Mouse (Mus musculus) stomach, embryonic 16.5 days (tissue): Measurements from ENCODE around the gene A730061H03Rik. TPM values are rescaled to one million over a fixed set of nuclear protein-coding genes. Genes with fewer than 3 reads are reported as not detected.

Source experiments
- ATAC-seq: fragments of 200-750 bp; cut with Nextera tagmentation; 2 replicates; pipeline ENCODE4 v1.8.0; 2017; ENCODE audit warnings: moderate number of reproducible peaks, moderate TSS enrichment; ENCODE audit not compliant: insufficient read depth, low FRiP score
- H3K27ac ChIP-seq: fragments of 300-500 bp; sonication (generic); 2 replicates; pipeline ENCODE4 v1.5.1; 2014; ENCODE audit warnings: low read length
- H3K27me3 ChIP-seq: fragments of 300-500 bp; sonication (generic); 2 replicates; pipeline ENCODE4 v1.6.1; 2014; ENCODE audit warnings: low read length, control low read depth, mixed read lengths; ENCODE audit not compliant: control insufficient read depth, insufficient read depth
- H3K36me3 ChIP-seq: fragments of 300-500 bp; sonication (generic); 2 replicates; pipeline ENCODE4 v1.6.1; 2014; ENCODE audit warnings: low read length; ENCODE audit not compliant: control insufficient read depth, insufficient read depth
- H3K4me1 ChIP-seq: fragments of 300-500 bp; sonication (generic); 2 replicates; pipeline ENCODE4 v1.6.1; 2014; ENCODE audit warnings: low read length, control low read depth, mixed read lengths; ENCODE audit not compliant: control insufficient read depth, insufficient read depth
- H3K4me2 ChIP-seq: fragments of 300-500 bp; sonication (generic); 2 replicates; pipeline ENCODE4 v1.6.1; 2014; ENCODE audit warnings: low read depth, low read length, mixed read lengths
- H3K4me3 ChIP-seq: fragments of 300-500 bp; sonication (generic); replicated peaks from 2 replicates; pipeline ENCODE4 v1.5.1; 2014; ENCODE audit warnings: mild to moderate bottlenecking, low read length
- H3K9ac ChIP-seq: fragments of 300-500 bp; sonication (generic); 2 replicates; pipeline ENCODE4 v1.6.1; 2014; ENCODE audit warnings: low read length
- H3K9me3 ChIP-seq: fragments of 300-500 bp; sonication (generic); replicated peaks from 2 replicates; pipeline ENCODE4 v1.6.1; 2016; ENCODE audit warnings: low read length, control low read depth; ENCODE audit not compliant: control insufficient read depth
- WGBS: fragments of 180-500 bp; shearing (Covaris S2); extraction: QIAGEN DNeasy Blood & Tissue Kit; methylation state at CpG from one replicate; pipeline ENCODE4 v1.1.7; 2014; 5-methylcytosine and 5-hydroxymethylcytosine counted together
- polyA plus RNA-seq: library from polyadenylated mRNA; unstranded; fragments of >200 nt; fragmentation: Nextera tagmentation; extraction: Ambion mirVana; gene quantifications from 2 replicates; pipeline ENCODE4 v1.2.1, GENCODE M21; 2015

The A730061H03Rik gene
- polyA plus RNA-seq, result 0.89 and 1.2 TPM in 2 replicates

GRCm38 (mm10) chr14:55560202-55561073 lies at the start of gene A730061H03Rik:
A730061H03Rik (minus strand) TSS chr14:55560406.
- no peaks in the 10 kb centered on the region for H3K9me3 ChIP-seq
- under 1% methylated on average over 51 of the region's 51 CpGs for WGBS
- peak; percentile 95 for ATAC-seq

DNA sequence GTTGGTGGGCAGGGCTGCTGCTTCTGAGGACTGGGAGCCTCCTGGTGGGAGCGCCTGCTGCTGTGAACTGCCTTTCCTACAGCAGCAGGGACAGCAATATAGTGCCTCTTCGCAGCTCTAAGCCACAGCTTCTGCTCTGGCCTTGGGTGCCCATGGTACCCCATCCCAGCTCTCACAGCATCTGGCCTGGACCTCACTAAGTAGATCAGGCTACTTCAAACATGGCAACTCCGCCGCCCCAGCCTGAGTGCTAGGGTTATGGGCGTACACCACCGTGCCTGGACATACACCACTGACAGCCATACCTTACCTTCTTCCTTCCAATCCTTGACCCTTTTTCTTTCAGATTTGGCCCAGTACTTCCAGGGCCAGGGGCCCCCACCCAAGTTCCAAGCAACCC lies 48.1 kb upstream of the A730061H03Rik start:
- 96% methylated on average over 6 of the region's 6 CpGs for WGBS
- Histone ChIP-seq H3K4me2 (no peak overlapping the region), H3K36me3 (peaks cover 14% of the 10 kb centered on the region; the same call in 1 of the 2 replicates), H3K27me3 (no peaks in the 10 kb centered on the region), H3K27ac (no peak overlapping the region), H3K4me1 (peaks cover 12% of the 10 kb centered on the region; the same call in 1 of the 2 replicates), H3K4me3 (no peak overlapping the region), H3K9ac (no peak overlapping the region), H3K9me3 (no peaks in the 10 kb centered on the region)
- ATAC-seq, result no peak

More at GRCm38 (mm10) chr14:55560202-55561073, at the start of gene A730061H03Rik:
- H3K4me1 ChIP-seq, result peaks cover 19% of the 10 kb centered on the region
- peak within 1 kb of the TSS; percentile 64 for H3K4me3 ChIP-seq
- no peaks in the 10 kb centered on the region for H3K27me3 ChIP-seq
- peak within 1 kb of the TSS; percentile 86 for H3K4me2 ChIP-seq
- H3K9ac ChIP-seq, result peak within 1 kb of the TSS; percentile 80
- peaks cover 3% of the 10 kb centered on the region; the same call in 1 of the 2 replicates for H3K36me3 ChIP-seq
- peak within 1 kb of the TSS; percentile 97 for H3K27ac ChIP-seq

GRCm38 (mm10) chr14:55605743-55606459 lies 45.7 kb upstream of the A730061H03Rik start:
- Histone ChIP-seq H3K9ac (no peak overlapping the region), H3K9me3 (no peaks in the 10 kb centered on the region), H3K4me2 (no peak overlapping the region), H3K36me3 (peaks cover 14% of the 10 kb centered on the region; the same call in 1 of the 2 replicates), H3K4me3 (no peak overlapping the region), H3K27ac (no peak overlapping the region), H3K27me3 (no peaks in the 10 kb centered on the region), H3K4me1 (peaks cover 13% of the 10 kb centered on the region; the same call in 1 of the 2 replicates)
- 90% methylated on average over 16 of the region's 16 CpGs for whole genome bisulfite sequencing
- no peak for ATAC-seq

DNA sequence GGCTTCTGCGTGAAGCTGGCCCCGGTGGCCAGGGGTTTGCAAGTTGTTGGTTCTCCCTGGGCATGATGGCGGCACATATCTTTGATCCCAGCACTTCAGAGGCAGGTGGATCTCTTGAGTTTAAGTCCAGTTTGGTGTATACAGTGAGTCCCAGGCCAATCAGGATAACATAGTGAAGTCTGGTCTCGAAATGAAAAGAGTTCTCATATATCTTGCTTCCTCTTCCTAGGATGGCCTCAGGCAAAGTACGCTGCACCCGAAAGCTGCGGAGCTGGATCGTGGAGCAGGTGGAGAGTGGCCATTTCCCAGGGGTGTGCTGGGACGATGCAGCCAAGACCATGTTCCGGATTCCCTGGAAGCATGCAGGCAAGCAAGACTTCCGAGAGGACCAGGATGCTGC lies 44.6 kb upstream of the A730061H03Rik start:
- ATAC-seq, result no peak
- H3K4me1 ChIP-seq, result peaks cover 13% of the 10 kb centered on the region; the same call in 1 of the 2 replicates
- WGBS, result 92% methylated on average over 11 of the region's 11 CpGs

DNA sequence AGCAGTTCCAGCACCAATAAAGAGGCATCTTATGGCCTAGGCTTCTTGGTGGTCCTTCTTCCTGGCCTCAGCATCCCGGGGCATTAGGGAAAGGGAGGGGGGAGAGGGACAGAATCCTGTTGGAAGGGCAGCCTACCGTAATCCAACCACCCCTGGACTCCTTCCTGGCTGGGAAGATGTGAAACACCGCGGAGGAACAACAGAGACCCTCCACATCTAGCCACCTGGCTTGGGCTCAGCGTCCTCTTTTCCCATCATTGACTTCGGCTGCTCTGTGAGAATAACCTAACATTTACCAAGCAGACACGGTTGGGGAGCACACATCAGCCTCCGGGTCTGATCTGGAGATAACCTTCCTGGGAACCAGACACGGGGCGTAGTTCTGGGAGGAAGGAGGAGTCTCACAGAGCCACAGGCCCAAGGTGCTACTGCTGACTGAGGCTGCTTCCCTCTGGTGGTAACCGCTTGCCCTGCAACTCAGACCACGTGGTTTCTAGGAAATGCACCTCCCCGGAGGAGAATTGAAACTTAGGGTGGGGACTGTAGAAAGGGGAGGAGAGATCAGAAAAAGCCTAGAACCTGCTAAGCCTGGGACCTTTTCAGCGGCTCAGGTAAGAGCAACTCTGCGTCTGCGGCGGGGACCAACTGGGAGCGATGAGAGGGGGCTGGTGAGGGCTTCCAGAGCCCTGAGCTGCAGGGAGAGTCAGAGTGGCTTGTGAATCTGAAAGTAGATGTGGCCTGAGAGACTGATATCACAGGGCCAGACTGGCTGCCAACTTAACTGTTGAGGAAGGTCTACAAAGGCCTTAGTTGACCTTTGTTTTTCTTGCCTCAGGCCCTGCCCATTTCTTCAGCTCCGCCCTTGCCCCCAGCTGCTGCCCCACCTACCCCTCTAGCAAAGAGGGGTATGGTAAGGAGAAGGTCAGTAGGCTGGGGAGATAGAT lies 43.7 kb upstream of the A730061H03Rik start:
- Histone ChIP-seq H3K9me3 (no peaks in the 10 kb centered on the region), H3K4me1 (peaks cover 13% of the 10 kb centered on the region; the same call in 1 of the 2 replicates), H3K27me3 (no peaks in the 10 kb centered on the region), H3K9ac (peak overlapping the region; percentile 72), H3K27ac (peak overlapping the region; percentile 89), H3K4me3 (peak overlapping the region; percentile 47), H3K36me3 (peaks cover 11% of the 10 kb centered on the region; the same call in 1 of the 2 replicates), H3K4me2 (peak overlapping the region; percentile 56)
- 14% methylated on average over 19 of the region's 19 CpGs for WGBS
- ATAC-seq, result peak; percentile 96

More for the DNA sequence above, 44.6 kb upstream of the A730061H03Rik start:
- Histone ChIP-seq H3K9me3 (no peaks in the 10 kb centered on the region), H3K27ac (peak overlapping the region; percentile 89), H3K4me2 (peak overlapping the region; percentile 56), H3K36me3 (peaks cover 14% of the 10 kb centered on the region; the same call in 1 of the 2 replicates), H3K27me3 (no peaks in the 10 kb centered on the region), H3K9ac (peak overlapping the region; percentile 36; the same call in 1 of the 2 replicates), H3K4me3 (peak overlapping the region; percentile 47)

- no peaks in the 10 kb centered on the region for H3K9me3 ChIP-seq
- H3K4me1 ChIP-seq, result peaks cover 13% of the 10 kb centered on the region; the same call in 1 of the 2 replicates
- no peak for ATAC-seq
- 82% methylated on average over 7 of the region's 7 CpGs for WGBS
- H3K27me3 ChIP-seq, result no peaks in the 10 kb centered on the region
- H3K27ac ChIP-seq, result peak within 1 kb of the TSS; percentile 89
- H3K4me3 ChIP-seq, result peak within 1 kb of the TSS; percentile 47
- peak within 1 kb of the TSS; percentile 72 for H3K9ac ChIP-seq
- H3K4me2 ChIP-seq, result peak within 1 kb of the TSS; percentile 56
- H3K36me3 ChIP-seq, result peaks cover 11% of the 10 kb centered on the region
These were observed 43.0 kb upstream of the A730061H03Rik start, which contains the start of gene Irf9 for GRCm38 (mm10) chr14:55603271-55603632. Irf9 (plus strand) TSS chr14:55603571.

DNA sequence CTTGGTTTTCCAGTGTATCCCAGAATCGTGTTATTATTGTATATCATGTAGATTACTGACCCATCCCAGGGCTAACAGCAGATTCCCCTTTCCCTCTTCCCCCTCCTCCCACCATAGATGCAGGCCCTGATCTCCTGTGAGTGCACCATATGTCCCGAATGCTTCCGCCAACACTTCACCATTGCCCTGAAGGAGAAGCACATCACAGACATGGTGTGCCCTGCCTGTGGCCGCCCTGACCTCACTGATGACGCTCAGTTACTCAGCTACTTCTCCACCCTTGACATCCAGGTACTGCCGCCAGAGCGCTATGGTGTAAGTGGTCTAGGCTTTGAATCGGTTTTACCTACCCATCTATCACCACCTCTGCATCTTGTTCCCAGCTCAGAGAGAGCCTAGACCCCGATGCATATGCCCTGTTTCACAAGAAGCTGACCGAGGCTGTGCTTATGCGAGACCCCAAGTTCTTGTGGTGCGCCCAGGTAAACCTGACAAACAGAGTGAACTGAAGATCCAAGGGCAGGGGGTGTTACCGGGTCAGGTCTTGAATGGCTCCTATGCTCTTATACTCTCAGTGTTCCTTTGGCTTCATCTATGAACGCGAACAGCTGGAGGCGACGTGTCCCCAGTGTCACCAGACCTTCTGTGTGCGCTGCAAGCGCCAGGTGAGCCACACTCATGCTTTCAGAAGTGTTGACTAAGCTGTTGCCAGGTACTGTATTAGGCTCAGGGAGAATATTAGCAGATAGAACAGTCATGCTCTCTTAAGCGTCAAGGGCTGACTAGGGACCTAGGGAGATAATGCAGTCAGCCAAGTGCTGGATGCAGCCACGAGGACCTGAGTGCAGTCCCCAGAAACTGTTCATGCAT lies 38.5 kb upstream of the A730061H03Rik start:
- no peak for ATAC-seq
- no peaks in the 10 kb centered on the region for H3K27me3 ChIP-seq
- no peak overlapping the region for H3K4me2 ChIP-seq
- H3K36me3 ChIP-seq, result peaks cover 24% of the 10 kb centered on the region
- no peak overlapping the region for H3K4me3 ChIP-seq
- 93% methylated on average over 21 of the region's 21 CpGs for WGBS
- H3K27ac ChIP-seq, result no peak overlapping the region
- H3K9me3 ChIP-seq, result no peaks in the 10 kb centered on the region
- no peak overlapping the region for H3K9ac ChIP-seq
- H3K4me1 ChIP-seq, result peaks cover 5% of the 10 kb centered on the region; the same call in 1 of the 2 replicates
